Mouse (Mus musculus) forebrain, embryonic 13.5 days (tissue): ENCODE measurements around the gene Golga2. TPM values are rescaled to one million over a fixed set of nuclear protein-coding genes. Genes with fewer than 3 reads are reported as not detected.
A peak's percentile ranks its signal among the peaks of the same experiment; 100 is the strongest.

Experiments
- ATAC-seq: fragments of 200-750 bp; cut with Nextera tagmentation; 2 replicates; pipeline ENCODE4 v1.8.0; 2017
- H3K27ac ChIP-seq: fragments of 300-500 bp; sonication (generic); 2 replicates; pipeline ENCODE4 v1.5.1; 2015; ENCODE audit warnings: inconsistent platforms, mild to moderate bottlenecking, moderate library complexity
- H3K27me3 ChIP-seq: fragments of 300-500 bp; sonication (generic); 2 replicates; pipeline ENCODE4 v1.6.1; 2015; ENCODE audit warnings: mild to moderate bottlenecking, inconsistent platforms
- H3K36me3 ChIP-seq: fragments of 300-500 bp; sonication (generic); 2 replicates; pipeline ENCODE4 v1.6.1; 2015; ENCODE audit warnings: mild to moderate bottlenecking, inconsistent platforms; ENCODE audit not compliant: poor library complexity, severe bottlenecking
- H3K4me1 ChIP-seq: fragments of 300-500 bp; sonication (generic); 2 replicates; pipeline ENCODE4 v1.6.1; 2015; ENCODE audit warnings: inconsistent platforms
- H3K4me2 ChIP-seq: fragments of 300-500 bp; sonication (generic); 2 replicates; pipeline ENCODE4 v1.6.1; 2015; ENCODE audit warnings: inconsistent platforms, mild to moderate bottlenecking, moderate library complexity
- H3K4me3 ChIP-seq: fragments of 300-500 bp; sonication (generic); 2 replicates; pipeline ENCODE4 v1.5.1; 2015; ENCODE audit warnings: mild to moderate bottlenecking, inconsistent platforms
- H3K9ac ChIP-seq: fragments of 300-500 bp; sonication (generic); 2 replicates; pipeline ENCODE4 v1.6.1; 2015; ENCODE audit warnings: mild to moderate bottlenecking, inconsistent platforms
- H3K9me3 ChIP-seq: fragments of 300-500 bp; sonication (generic); replicated peaks from 2 replicates; pipeline ENCODE4 v1.6.1; 2016; ENCODE audit warnings: inconsistent platforms
- WGBS: fragments of 180-500 bp; shearing (Covaris S2); methylation state at CpG from one replicate; pipeline ENCODE4 v1.1.7; 2015; 5-methylcytosine and 5-hydroxymethylcytosine counted together
- polyA plus RNA-seq: library from polyadenylated mRNA; unstranded; fragments of >200 nt; fragmentation: Nextera tagmentation; extraction: Ambion mirVana; gene quantifications from 2 replicates; pipeline ENCODE4 v1.2.1, GENCODE M21; 2015

Gene Golga2
- polyA plus RNA-seq, 1 experiment from 2014 or later: 20.5 TPM

- WGBS: 12% methylated on average over 33 of the region's 42 CpGs
- peaks cover 18% of the 10 kb centered on the region for H3K4me1 ChIP-seq
Measured at GRCm38 (mm10) chr2:32311443-32312317, 24.5 kb downstream of the Golga2 start.

GRCm38 (mm10) chr2:32312318-32312964 lies 25.3 kb downstream of the Golga2 start:
- H3K27ac ChIP-seq: no peak overlapping the region
- H3K4me2 ChIP-seq: peak overlapping the region; percentile 98
- peaks cover 25% of the 10 kb centered on the region for H3K4me1 ChIP-seq
- under 1% methylated on average over 40 of the region's 56 CpGs for WGBS
- peak overlapping the region; percentile 60 for H3K4me3 ChIP-seq
- ATAC-seq: peak; percentile 80
- no peaks in the 10 kb centered on the region for H3K9me3 ChIP-seq
- peaks cover 32% of the 10 kb centered on the region for H3K36me3 ChIP-seq
- H3K27me3 ChIP-seq: peaks cover 25% of the 10 kb centered on the region
- H3K9ac ChIP-seq: peak overlapping the region; percentile 81

More at GRCm38 (mm10) chr2:32311443-32312317, 24.5 kb downstream of the Golga2 start:
- H3K4me2 ChIP-seq: peak overlapping the region; percentile 98
- H3K9me3 ChIP-seq: no peaks in the 10 kb centered on the region
- H3K9ac ChIP-seq: peak overlapping the region; percentile 81
- peak; percentile 8; the same call in 1 of the 2 replicates for ATAC-seq
- peaks cover 25% of the 10 kb centered on the region for H3K27me3 ChIP-seq
- no peak overlapping the region for H3K27ac ChIP-seq
- H3K4me3 ChIP-seq: peak overlapping the region; percentile 60
- peaks cover 39% of the 10 kb centered on the region for H3K36me3 ChIP-seq

GRCm38 (mm10) chr2:32314831-32315230 lies 27.6 kb downstream of the Golga2 start:
- Histone ChIP-seq H3K27ac (no peak overlapping the region), H3K27me3 (peaks cover 32% of the 10 kb centered on the region), H3K36me3 (peaks cover 12% of the 10 kb centered on the region), H3K9ac (no peak overlapping the region), H3K4me1 (peaks cover 40% of the 10 kb centered on the region), H3K9me3 (no peaks in the 10 kb centered on the region), H3K4me2 (no peak overlapping the region), H3K4me3 (no peak overlapping the region)
- WGBS: 94% methylated on average over 14 of the region's 14 CpGs
- ATAC-seq: no peak

GRCm38 (mm10) chr2:32315751-32316150 lies 28.6 kb downstream of the Golga2 start:
- no peak for ATAC-seq
- Histone ChIP-seq H3K4me2 (no peak overlapping the region), H3K27ac (no peak overlapping the region), H3K9me3 (no peaks in the 10 kb centered on the region), H3K4me1 (peaks cover 40% of the 10 kb centered on the region), H3K27me3 (peaks cover 27% of the 10 kb centered on the region), H3K9ac (no peak overlapping the region), H3K36me3 (peaks cover 4% of the 10 kb centered on the region; the same call in 1 of the 2 replicates), H3K4me3 (no peak overlapping the region)
- WGBS: 17% methylated on average over 8 of the region's 8 CpGs

- Histone ChIP-seq H3K36me3 (peaks cover 4% of the 10 kb centered on the region; the same call in 1 of the 2 replicates), H3K4me3 (no peak overlapping the region), H3K27me3 (peaks cover 22% of the 10 kb centered on the region), H3K27ac (no peak overlapping the region), H3K9ac (no peak overlapping the region), H3K4me1 (peaks cover 33% of the 10 kb centered on the region), H3K9me3 (no peaks in the 10 kb centered on the region), H3K4me2 (no peak overlapping the region)
- WGBS: 77% methylated on average over 20 of the region's 20 CpGs
- ATAC-seq: no peak
Measured at GRCm38 (mm10) chr2:32316887-32317656, 29.9 kb downstream of the Golga2 start.

GRCm38 (mm10) chr2:32317791-32318417 lies 30.7 kb downstream of the Golga2 start:
- Histone ChIP-seq H3K4me3 (peak overlapping the region; percentile 10), H3K36me3 (peaks cover 4% of the 10 kb centered on the region; the same call in 1 of the 2 replicates), H3K27me3 (peaks cover 18% of the 10 kb centered on the region), H3K9ac (peak overlapping the region; percentile 57), H3K4me1 (peaks cover 34% of the 10 kb centered on the region), H3K9me3 (no peaks in the 10 kb centered on the region), H3K4me2 (peak overlapping the region; percentile 48), H3K27ac (no peak overlapping the region)
- ATAC-seq: peak; percentile 9; the same call in 1 of the 2 replicates
- 9% methylated on average over 19 of the region's 19 CpGs for WGBS

GRCm38 (mm10) chr2:32318709-32319585 lies 31.8 kb downstream of the Golga2 start:
- H3K4me1 ChIP-seq: peaks cover 40% of the 10 kb centered on the region

GRCm38 (mm10) chr2:32319586-32320580 lies 32.7 kb downstream of the Golga2 start:
- H3K9me3 ChIP-seq: no peaks in the 10 kb centered on the region
- H3K27me3 ChIP-seq: peaks cover 9% of the 10 kb centered on the region; the same call in 1 of the 2 replicates
- no peak for ATAC-seq
- H3K9ac ChIP-seq: no peak overlapping the region
- H3K27ac ChIP-seq: no peak overlapping the region
- no peak overlapping the region for H3K4me3 ChIP-seq
- peaks cover 40% of the 10 kb centered on the region for H3K4me1 ChIP-seq
- H3K4me2 ChIP-seq: no peak overlapping the region
- peaks cover under 1% of the 10 kb centered on the region; the same call in 1 of the 2 replicates for H3K36me3 ChIP-seq
- 61% methylated on average over 9 of the region's 9 CpGs for WGBS

More at GRCm38 (mm10) chr2:32318709-32319585, 31.8 kb downstream of the Golga2 start:
- H3K36me3 ChIP-seq: peaks cover 4% of the 10 kb centered on the region; the same call in 1 of the 2 replicates
- peaks cover 12% of the 10 kb centered on the region; the same call in 1 of the 2 replicates for H3K27me3 ChIP-seq
- no peak overlapping the region for H3K9ac ChIP-seq
- 79% methylated on average over 14 of the region's 14 CpGs for WGBS
- peak overlapping the region; percentile 48 for H3K4me2 ChIP-seq
- ATAC-seq: no peak
- H3K27ac ChIP-seq: no peak overlapping the region
- no peaks in the 10 kb centered on the region for H3K9me3 ChIP-seq
- H3K4me3 ChIP-seq: peak overlapping the region; percentile 10; the same call in 1 of the 2 replicates

- 78% methylated on average over 11 of the region's 11 CpGs for WGBS
- no peak overlapping the region for H3K27ac ChIP-seq
- no peak for ATAC-seq
- peaks cover 7% of the 10 kb centered on the region; the same call in 1 of the 2 replicates for H3K27me3 ChIP-seq
- peaks cover 40% of the 10 kb centered on the region for H3K4me1 ChIP-seq
- H3K9ac ChIP-seq: no peak overlapping the region
- H3K36me3 ChIP-seq: no peaks in the 10 kb centered on the region
- H3K4me3 ChIP-seq: no peak overlapping the region
- no peaks in the 10 kb centered on the region for H3K9me3 ChIP-seq
- no peak overlapping the region for H3K4me2 ChIP-seq
Measured at GRCm38 (mm10) chr2:32320721-32321120, 33.5 kb downstream of the Golga2 start.
